Mouse (Mus musculus) liver, embryonic 14.5 days (tissue): ENCODE measurements around the gene Krt15. TPM values are rescaled to one million over a fixed set of nuclear protein-coding genes. Genes with fewer than 3 reads are reported as not detected.

Source experiments
- ATAC-seq: fragments of 200-750 bp; cut with Nextera tagmentation; 2 replicates; pipeline ENCODE4 v1.8.0; 2017; ENCODE audit warnings: moderate number of reproducible peaks, mild to moderate bottlenecking, moderate library complexity; ENCODE audit not compliant: insufficient read depth
- DNase-seq, 3 experiments: peaks; one replicate each; pipeline ENCODE4 v3.0.0-alpha.2; 2012 to 2013; ENCODE audit warnings: low read depth in 3 of 3, low spot score in 3 of 3
- H3K27ac ChIP-seq: fragments of 300-500 bp; sonication (generic); 2 replicates; pipeline ENCODE4 v1.5.1; 2014; ENCODE audit warnings: moderate library complexity, mild to moderate bottlenecking, control low read depth, inconsistent platforms
- H3K27me3 ChIP-seq: fragments of 300-500 bp; sonication (generic); 2 replicates; pipeline ENCODE4 v1.6.1; 2014; ENCODE audit warnings: mild to moderate bottlenecking, low read length, moderate library complexity; ENCODE audit not compliant: control insufficient read depth, insufficient read depth
- H3K36me3 ChIP-seq: fragments of 300-500 bp; sonication (generic); replicated peaks from 2 replicates; pipeline ENCODE4 v1.6.1; 2014; ENCODE audit warnings: low read depth; ENCODE audit not compliant: control insufficient read depth, insufficient read depth
- H3K4me1 ChIP-seq, 2 experiments: fragments of 200-500 bp in 1 of 2; fragments of 300-500 bp in 1 of 2; sonication (generic) in 1 of 2; replicated peaks; 2 replicates each; pipeline ENCODE4 v1.6.1; 2012 to 2014; ENCODE audit warnings: antibody characterized with exemption in 1 of 2, inconsistent platforms in 1 of 2, low read length in 1 of 2; ENCODE audit not compliant: control insufficient read depth in 2 of 2, insufficient read depth in 2 of 2
- H3K4me2 ChIP-seq: fragments of 300-500 bp; sonication (generic); 2 replicates; pipeline ENCODE4 v1.6.1; 2014; ENCODE audit warnings: low read depth, mild to moderate bottlenecking, control low read depth, moderate library complexity
- H3K4me3 ChIP-seq, 2 experiments: fragments of 200-500 bp in 1 of 2; fragments of 300-500 bp in 1 of 2; sonication (generic) in 1 of 2; 2 replicates each; pipeline ENCODE4 v1.5.1; 2012 to 2014; ENCODE audit warnings: low read depth in 2 of 2, low read length in 2 of 2, mild to moderate bottlenecking in 2 of 2, control low read depth in 1 of 2, inconsistent platforms in 1 of 2, moderate library complexity in 1 of 2; ENCODE audit not compliant: insufficient read depth in 1 of 2
- H3K9ac ChIP-seq: fragments of 300-500 bp; sonication (generic); replicated peaks from 2 replicates; pipeline ENCODE4 v1.6.1; 2014; ENCODE audit warnings: mild to moderate bottlenecking, control low read depth, moderate library complexity
- H3K9me3 ChIP-seq: fragments of 300-500 bp; sonication (generic); 2 replicates; pipeline ENCODE4 v1.6.1; 2016; ENCODE audit warnings: low read length, mixed read lengths; ENCODE audit not compliant: control insufficient read depth
- CTCF ChIP-seq: IDR thresholded peaks from 2 replicates; pipeline ENCODE4 v1.5.1; 2016; ENCODE audit warnings: antibody characterized with exemption, low read depth, control low read depth
- EP300 ChIP-seq: IDR thresholded peaks from 2 replicates; pipeline ENCODE4 v1.6.1; 2016; ENCODE audit warnings: antibody characterized with exemption, low read depth
- WGBS: fragments of 180-500 bp; shearing (Covaris S2); extraction: QIAGEN DNeasy Blood & Tissue Kit; methylation state at CpG from one replicate; pipeline ENCODE4 v1.1.7; 2014; ENCODE audit not compliant: insufficient replicate concordance; 5-methylcytosine and 5-hydroxymethylcytosine counted together
- polyA plus RNA-seq, 2 experiments: library from polyadenylated mRNA; depleted of rRNA in 1 of 2; stranded (reverse) in 1 of 2; unstranded in 1 of 2; fragments of >200 nt; fragmentation: Nextera tagmentation in 1 of 2; extraction: Ambion mirVana in 1 of 2; gene quantifications; 2 replicates each; pipeline versions ENCODE4 v1.2.1 to v1.2.3; 2012 to 2014

The Krt15 gene
- polyA plus RNA-seq, 2 experiments, result 0.35 TPM; not detected in 1

- Histone ChIP-seq H3K4me3 (no peak within 1 kb of the TSS), H3K4me2 (no peak within 1 kb of the TSS), H3K9me3 (no peaks in the 10 kb centered on the region), H3K9ac (no peak within 1 kb of the TSS), H3K27me3 (no peaks in the 10 kb centered on the region), H3K27ac (no peak within 1 kb of the TSS), H3K36me3 (no peaks in the 10 kb centered on the region), H3K4me1 (no peaks in the 10 kb centered on the region)
- 69% methylated on average over 6 of the region's 6 CpGs for WGBS
- TF ChIP-seq CTCF (no peak), EP300 (no peak)
- DNase-seq (no peak), ATAC-seq (no peak)
Observed at GRCm38 (mm10) chr11:100105576-100106122, 30.1 kb downstream of the Krt15 start, which contains the start of gene Krt36. Krt36 (minus strand) TSS chr11:100105626.

GRCm38 (mm10) chr11:100102693-100103429 is 32.9 kb downstream of the Krt15 start:
- H3K9me3 ChIP-seq, result no peaks in the 10 kb centered on the region
- no peak overlapping the region for H3K4me3 ChIP-seq
- H3K27ac ChIP-seq, result no peak overlapping the region
- no peaks in the 10 kb centered on the region for H3K27me3 ChIP-seq
- no peak overlapping the region for H3K9ac ChIP-seq
- TF ChIP-seq EP300, result no peak
- TF ChIP-seq CTCF, result no peak
- H3K4me1 ChIP-seq, result no peaks in the 10 kb centered on the region
- H3K36me3 ChIP-seq, result no peaks in the 10 kb centered on the region
- ATAC-seq (no peak), DNase-seq (no peak)
- 52% methylated on average over 15 of the region's 15 CpGs for WGBS
- H3K4me2 ChIP-seq, result no peak overlapping the region

GRCm38 (mm10) chr11:100100391-100100790 is 35.3 kb downstream of the Krt15 start:
- TF ChIP-seq CTCF (no peak), EP300 (no peak)
- 54% methylated on average over 4 of the region's 4 CpGs for WGBS
- ATAC-seq, result no peak

GRCm38 (mm10) chr11:100097819-100098218 is 37.9 kb downstream of the Krt15 start:
- Histone ChIP-seq H3K9me3 (no peaks in the 10 kb centered on the region), H3K27me3 (no peaks in the 10 kb centered on the region), H3K9ac (no peak overlapping the region), H3K4me3 (no peak overlapping the region), H3K4me2 (no peak overlapping the region), H3K27ac (no peak overlapping the region), H3K36me3 (no peaks in the 10 kb centered on the region), H3K4me1 (no peaks in the 10 kb centered on the region)
- DNase-seq (no peak), ATAC-seq (no peak)
- no peak for TF ChIP-seq CTCF
- TF ChIP-seq EP300, result no peak
- 61% methylated on average over 9 of the region's 9 CpGs for WGBS

More at GRCm38 (mm10) chr11:100100391-100100790, 35.3 kb downstream of the Krt15 start:
- H3K9ac ChIP-seq, result no peak overlapping the region
- no peaks in the 10 kb centered on the region for H3K4me1 ChIP-seq
- H3K4me2 ChIP-seq, result no peak overlapping the region
- no peaks in the 10 kb centered on the region for H3K36me3 ChIP-seq
- H3K27ac ChIP-seq, result no peak overlapping the region
- H3K27me3 ChIP-seq, result no peaks in the 10 kb centered on the region
- no peak for DNase-seq
- H3K4me3 ChIP-seq, result no peak overlapping the region
- no peaks in the 10 kb centered on the region for H3K9me3 ChIP-seq

GRCm38 (mm10) chr11:100096141-100096540 is 39.6 kb downstream of the Krt15 start, which contains the start of gene Krt35:
Krt35 (minus strand) TSS chr11:100096241.
- 70% methylated on average over 9 of the region's 9 CpGs for WGBS
- Histone ChIP-seq H3K27ac (no peak within 1 kb of the TSS), H3K4me2 (no peak within 1 kb of the TSS), H3K4me1 (no peaks in the 10 kb centered on the region), H3K9me3 (no peaks in the 10 kb centered on the region), H3K4me3 (no peak within 1 kb of the TSS), H3K27me3 (no peaks in the 10 kb centered on the region), H3K36me3 (no peaks in the 10 kb centered on the region), H3K9ac (no peak within 1 kb of the TSS)
- ATAC-seq (no peak), DNase-seq (no peak)
- TF ChIP-seq EP300 (no peak), CTCF (no peak)
